Mouse (Mus musculus) erythroid progenitor cell, adult 5-6 weeks (primary cell): Measurements from ENCODE around the gene Plxna2. TPM values are rescaled to one million over a fixed set of nuclear protein-coding genes. Genes with fewer than 3 reads are reported as not detected.
A peak's percentile ranks its signal among the peaks of the same experiment; 100 is the strongest.

Source experiments
- ATAC-seq: replicated peaks from 2 replicates; pipeline ENCODE4 v1.8.0; 2016; ENCODE audit warnings: moderate number of reproducible peaks, mild to moderate bottlenecking, moderate TSS enrichment, inconsistent platforms; ENCODE audit not compliant: poor library complexity, low FRiP score, severe bottlenecking
- total RNA-seq, 2 experiments: library from RNA; stranded (forward) in 1 of 2; stranded (reverse) in 1 of 2; fragments of 150-400 nt in 1 of 2; fragments of 186-747, 209-891 nt in 1 of 2; gene quantifications; 2 replicates each; pipeline versions ENCODE4 v1.2.3 to v1.2.4; 2015 to 2017; ENCODE audit warnings: low replicate concordance in 2 of 2

Plxna2 gene
- total RNA-seq (2015; ENCODE audit: low replicate concordance) (0.36 and 0.84 TPM in 2 replicates), total RNA-seq (2017; ENCODE audit: low replicate concordance) (1.4 TPM in 1 of 2 replicates, not detected in the other)

DNA sequence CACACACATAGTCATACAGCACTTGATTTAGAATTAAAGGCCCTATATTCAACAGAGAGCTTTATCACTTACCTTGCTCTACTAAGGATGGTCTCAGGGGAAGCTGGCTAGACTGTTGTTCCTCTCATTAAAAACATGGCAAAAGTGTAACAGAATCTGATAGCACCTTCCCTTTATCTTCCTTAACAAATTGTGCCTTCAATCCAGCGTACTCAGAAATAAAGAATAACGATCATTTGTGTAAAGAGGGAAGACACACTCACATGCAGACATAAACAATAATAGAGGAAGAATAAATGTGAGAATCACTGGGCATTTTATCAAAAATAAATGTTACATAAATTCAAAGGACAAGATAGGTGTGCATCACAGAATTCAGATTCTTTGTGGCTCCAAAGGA lies at the start of gene Plxna2:
Plxna2 (plus strand) TSS at position 301 of the 400 bp plus-strand sequence.
- no peak for ATAC-seq

DNA sequence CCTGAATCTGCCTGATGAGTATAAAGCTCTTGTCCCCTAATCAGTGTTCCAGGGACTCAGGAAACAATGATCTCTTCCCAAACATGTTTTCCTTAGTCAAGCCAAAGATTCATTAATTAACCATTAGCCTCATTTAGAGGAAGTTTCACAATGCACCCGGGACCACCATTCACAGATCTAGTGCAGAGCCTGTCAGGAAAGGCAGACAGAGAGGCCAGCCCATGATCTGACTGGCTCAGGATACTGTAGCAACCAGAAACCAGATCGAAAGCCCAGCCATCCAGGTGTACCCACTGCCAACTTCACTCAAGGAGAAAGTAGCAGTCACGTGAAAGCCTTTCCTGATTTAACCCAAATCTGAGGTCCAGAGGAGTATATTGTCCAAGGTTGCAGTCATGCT lies 44.1 kb upstream of the Plxna2 start:
- no peak for ATAC-seq

DNA sequence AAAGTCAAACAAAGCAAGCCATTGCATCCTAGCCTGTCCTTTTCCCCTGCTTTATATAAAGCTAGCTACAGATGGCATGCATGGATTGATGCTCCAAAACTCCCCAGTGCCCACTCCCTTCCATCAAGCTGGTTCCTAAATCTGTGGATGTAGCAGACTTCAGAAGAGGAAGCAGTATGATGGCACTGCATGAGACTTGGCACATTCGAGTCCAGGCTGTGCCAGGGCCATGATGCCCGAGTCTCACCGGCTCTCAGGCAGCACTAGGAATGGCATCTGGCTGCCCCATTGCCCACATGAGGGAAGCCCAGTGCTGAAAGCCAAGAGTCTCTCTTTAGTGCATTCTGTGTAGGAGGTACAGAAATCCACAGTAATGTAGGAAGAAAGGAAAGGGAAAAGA lies 39.7 kb upstream of the Plxna2 start:
- no peak for ATAC-seq

DNA sequence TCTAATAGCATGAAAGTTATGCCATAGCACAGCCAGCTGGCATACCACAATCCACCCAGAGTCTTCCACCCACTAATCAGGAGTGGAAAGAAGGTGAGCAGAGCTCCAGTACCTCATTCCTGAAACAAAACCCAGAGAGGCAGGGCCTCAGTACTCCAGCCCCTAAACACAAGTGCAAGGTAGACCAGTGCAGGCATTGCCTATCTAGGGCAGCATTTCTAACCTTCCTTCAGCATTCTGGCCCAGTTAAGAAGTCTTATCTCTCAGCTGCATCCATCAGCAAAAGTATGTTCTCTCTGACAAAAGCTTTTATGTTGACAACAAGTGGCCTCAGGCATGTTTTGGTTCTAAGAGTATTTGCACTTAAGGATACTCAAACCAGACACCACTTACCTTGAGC lies 37.5 kb upstream of the Plxna2 start:
- no peak for ATAC-seq

DNA sequence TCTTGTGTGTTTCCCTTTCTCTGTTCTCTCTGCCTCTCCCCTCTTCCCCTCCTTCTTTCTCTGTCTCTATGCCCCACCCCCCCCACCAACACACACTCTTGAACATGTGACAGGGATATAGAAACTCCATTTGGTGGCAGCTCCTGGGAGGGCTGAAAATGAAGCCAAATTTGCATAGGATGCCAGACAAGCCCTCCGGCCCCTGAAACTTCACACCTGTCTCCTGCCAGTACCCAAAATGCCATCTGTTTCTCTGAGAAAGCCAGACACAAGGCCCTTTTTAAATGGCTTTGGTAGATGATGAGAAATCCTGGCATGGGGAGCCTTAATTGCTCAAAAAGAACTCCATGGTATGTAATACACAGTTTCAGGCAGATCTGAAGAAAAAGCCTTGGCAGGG lies 31.3 kb upstream of the Plxna2 start:
- no peak for ATAC-seq

DNA sequence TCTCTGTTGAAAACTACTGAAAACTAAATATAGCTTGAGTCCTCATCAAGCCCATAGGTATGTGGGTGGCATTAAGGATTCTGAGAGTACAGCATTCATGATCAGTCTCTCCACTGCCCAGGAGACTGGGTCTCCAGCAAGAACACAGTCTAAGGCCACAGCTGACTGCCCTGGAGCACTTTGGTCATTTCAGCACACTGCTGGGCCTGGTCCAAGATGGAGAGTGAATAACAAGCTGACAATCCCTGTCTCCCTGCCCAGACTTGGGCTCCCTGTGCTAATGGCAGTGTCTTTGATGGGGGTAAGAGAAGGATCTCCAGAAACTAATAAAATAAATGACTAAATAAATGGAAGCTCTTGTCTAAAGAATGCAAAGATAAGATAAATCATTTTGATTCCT lies 30.5 kb upstream of the Plxna2 start:
- no peak for ATAC-seq

DNA sequence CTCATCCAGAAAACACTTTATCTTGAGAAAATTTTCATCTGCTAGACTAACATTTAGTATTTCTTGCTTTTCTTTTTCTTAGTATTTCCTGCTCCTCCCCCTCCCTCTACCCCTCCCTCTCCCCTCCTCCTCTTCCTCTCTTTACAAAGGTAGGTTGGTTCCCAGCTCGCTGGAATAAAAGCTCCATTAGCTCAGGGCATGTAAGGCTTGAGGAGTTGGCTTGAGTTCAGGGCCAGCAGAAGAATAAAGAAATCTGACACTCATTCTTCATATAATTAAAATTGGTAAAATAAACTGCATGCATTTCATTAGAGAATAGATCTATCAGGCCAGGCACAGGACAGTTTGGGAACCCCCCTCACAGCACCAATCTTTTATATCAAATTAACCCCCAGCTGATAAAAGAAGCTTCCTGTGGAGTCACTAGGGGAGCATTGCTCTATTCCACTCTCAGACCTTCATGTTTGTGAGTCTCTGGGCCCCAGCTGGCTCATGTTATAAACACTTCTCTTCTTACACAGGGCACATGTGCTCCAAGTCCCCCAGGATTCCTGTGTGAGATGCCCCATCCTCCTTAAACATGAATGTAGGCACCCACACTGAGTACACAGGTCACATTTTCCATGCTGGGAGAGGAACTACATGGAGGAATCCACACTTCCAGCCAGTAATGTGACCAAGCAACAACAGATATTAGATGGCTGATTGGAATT lies 29.9 kb upstream of the Plxna2 start:
- no peak for ATAC-seq

DNA sequence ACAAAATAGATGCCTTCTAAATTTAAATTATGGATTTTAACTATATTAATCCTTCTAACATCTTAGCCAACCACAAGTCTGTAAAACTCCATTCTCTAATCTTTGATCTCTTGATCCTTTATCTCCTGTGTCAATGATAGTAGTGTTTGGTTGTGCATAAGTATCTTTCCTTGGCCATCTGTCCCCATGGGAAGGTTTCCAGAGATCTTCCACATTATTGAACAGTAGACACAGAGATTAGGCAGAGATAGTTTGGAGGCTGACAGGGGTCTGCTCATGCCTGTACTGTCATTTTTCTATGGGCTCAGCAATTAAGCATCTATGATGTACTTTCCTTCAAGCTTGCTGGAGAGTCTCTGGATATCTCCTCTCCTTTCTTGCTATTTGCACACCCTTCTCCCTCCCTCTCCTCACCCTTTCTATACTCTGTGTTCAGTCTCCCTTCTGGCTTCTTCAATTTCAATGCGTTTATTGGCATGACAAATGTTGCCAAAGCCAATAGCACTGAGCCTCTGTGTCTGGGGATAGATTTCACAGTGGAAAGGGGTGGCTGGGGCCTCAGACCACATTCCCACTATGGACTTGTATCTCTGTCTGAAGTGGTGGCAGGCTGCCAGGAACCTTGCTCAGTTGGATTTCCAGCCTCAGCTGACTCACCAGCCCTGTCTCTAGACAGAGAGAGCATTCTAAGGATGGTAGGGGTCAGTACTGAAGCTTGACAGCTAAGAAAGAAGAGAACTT lies 29.1 kb upstream of the Plxna2 start:
- ATAC-seq, result no peak

DNA sequence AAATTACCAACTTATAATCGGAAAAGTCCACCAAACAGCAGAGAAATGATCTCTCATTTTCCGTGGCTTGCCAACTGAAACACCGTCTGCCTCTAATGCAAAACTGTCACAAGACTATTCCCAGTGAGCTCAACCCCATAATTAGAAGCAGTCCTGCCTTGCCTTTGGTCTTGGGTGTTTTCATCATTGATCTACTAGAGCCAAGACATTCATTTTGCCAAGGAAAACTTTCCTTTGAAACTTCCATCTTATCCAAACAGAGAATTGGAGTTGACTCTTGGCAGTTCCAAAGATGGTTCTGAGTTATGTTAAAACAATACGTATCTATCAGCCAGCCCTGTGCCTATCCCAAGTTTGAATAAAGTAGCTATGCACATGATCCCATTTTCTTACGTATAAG lies 24.9 kb upstream of the Plxna2 start:
- ATAC-seq, result no peak

DNA sequence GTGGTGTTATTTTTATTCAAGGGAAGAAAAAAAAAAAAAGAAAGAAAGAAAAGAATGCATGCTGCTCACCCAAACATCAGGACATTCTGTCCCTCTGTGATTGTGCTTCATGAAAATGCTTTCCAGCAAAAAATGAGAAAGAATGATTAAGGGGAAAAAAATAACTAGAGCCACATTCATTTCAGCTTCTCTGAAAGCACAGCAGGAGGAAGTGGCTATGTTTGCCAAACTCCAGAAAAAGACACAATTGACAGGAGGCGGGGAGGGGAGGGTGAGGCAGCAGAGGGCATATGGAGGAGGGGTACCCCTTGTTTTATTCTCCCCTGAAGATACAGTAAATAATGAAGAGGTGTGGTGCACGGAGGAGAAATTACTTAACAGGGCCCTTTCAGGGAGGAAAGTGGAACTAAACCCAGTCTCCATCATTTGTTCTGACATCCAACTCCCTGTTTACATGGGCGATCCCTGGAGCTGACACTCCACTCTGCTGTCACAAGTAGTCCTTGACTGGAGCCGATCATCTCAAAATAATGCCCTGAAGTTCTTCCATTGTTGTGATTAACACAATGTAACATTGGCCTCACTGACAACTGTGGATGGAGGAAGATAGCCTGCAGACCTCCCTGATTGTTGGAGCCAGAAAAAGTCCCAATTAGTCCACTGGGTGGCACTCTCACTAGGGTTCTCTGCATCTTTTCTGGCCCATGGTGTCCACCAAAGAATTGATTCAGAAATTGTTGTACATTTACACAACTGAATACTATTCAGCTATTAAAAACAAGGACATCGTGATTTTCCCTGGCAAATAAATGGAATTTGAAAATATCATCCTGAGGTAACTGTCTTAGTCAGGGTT lies 10.4 kb upstream of the Plxna2 start:
- no peak for ATAC-seq

DNA sequence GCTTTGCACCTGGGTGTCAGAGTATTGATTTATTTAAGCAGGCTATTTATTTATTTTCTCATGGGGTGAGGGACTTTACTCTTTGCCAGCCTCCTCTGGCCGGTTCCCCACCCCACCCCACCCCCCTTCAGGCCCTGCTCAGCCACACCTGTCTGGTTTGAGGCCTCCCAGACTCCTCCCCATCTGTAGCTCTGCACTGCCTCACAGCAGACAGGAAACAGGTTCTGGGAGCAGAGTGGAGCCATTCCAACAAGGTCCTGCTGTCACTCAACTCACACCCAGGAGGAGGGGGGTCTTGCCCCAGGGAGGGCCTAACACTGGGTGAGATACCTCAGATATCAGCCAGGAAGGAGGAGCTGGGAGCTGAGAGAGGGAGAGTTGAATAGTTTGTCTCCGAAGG lies 7.5 kb upstream of the Plxna2 start:
- ATAC-seq, result no peak

DNA sequence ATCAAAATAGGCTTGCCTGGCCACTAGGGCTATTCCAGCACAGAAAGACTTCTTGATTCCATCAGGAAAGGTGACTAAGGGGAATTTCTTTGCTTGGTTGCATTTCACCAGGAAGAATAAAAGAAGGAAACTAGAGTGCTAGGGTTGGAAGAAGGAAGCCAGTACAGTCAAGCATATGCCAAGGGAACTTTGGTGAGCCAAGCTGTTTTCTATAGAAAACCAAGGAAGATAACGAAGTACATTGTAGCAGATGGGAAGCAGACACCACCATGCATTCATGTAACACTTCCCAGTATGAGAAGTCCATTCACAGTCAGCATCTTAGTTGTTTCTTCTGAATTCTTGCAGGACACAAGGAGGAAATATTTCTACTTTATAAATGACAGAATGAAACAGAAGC lies 5.4 kb upstream of the Plxna2 start:
- no peak for ATAC-seq

DNA sequence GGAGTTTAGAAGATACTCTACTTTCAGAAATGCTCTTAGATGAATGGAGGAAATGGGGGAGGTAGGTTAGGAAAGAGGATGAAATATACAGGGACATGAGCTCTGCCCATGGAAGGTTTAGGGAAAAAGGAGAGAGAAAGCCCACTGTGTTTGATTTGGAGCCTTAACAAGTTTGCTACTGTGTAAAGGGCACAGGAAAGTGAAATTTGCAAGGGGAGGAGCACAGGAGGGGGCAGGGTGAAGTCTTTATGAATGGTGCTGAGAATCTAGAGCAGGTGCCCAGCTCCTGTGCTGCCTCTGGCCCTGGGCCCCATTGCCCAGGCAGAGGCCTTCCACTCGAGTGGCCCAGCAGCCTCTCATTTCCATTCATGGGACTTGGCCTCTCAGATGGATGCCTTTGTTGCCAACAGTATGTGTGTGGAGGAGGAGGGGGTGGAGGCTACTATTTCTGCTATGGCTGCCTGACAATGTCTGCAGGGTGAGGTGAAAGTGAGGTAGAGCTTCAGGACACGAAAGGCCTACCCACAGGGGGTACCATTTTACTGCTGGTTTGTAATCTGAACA lies 4.7 kb upstream of the Plxna2 start:
- no peak for ATAC-seq

DNA sequence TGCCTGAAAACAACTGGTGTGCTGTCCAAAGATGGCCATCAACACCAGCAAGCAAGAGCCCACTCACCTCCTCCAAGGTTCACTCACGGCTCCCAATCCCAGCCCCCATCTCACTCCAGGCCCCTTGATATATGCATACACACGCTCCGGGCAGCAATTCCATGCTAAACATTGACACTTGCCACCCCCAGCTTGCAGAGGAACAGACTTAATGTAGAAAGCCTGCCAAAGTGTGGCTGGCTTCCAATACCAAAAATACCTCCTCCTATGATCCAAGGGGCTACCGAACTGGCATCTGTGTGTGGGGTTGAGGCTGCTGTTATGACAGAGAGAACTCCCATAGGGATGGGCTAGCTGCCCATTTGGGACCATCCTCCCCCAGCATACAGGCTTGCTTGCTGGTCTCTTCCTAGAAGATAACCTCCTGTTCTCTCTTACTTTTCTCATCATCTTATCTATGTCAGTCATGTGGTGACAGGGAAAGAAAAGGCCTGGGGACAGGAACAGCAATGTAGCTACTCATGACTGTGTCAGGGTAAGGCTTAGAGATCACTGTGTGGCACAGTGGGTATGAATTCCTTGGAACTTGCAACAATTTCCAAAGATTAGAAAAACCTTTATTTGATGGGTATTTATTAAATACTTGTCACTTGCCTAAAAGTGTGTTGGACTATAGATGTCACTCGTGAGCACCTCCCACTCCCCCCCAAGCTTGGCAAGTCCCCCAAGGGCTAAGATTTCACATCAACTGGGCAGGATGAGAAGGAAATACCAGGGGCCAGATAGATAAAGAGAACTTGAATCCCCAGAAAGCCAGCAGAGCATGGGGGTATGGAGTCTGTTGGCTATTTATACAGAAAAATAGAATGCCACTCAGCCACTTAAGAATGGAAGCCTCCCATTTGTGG lies 3.8 kb upstream of the Plxna2 start:
- ATAC-seq, result no peak

DNA sequence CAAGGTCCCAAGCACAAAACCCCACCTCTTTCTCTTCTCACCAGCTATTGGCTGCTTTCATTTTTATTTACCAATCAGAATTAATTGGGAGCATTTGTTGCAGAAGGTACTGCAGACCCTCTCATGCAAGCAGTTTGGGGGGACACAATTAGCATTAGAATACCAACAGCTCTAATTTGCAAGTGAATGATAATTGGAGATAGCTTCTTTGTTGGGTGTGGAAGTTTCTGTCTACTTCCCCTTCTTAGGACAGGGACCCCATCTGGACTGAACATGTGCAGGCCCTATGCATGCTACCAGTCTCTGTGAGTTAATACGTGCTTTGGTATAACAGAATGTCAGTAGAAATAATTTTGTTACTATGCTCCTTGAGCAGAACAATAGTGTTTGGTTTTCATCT lies 1.9 kb upstream of the Plxna2 start:
- no peak for ATAC-seq

DNA sequence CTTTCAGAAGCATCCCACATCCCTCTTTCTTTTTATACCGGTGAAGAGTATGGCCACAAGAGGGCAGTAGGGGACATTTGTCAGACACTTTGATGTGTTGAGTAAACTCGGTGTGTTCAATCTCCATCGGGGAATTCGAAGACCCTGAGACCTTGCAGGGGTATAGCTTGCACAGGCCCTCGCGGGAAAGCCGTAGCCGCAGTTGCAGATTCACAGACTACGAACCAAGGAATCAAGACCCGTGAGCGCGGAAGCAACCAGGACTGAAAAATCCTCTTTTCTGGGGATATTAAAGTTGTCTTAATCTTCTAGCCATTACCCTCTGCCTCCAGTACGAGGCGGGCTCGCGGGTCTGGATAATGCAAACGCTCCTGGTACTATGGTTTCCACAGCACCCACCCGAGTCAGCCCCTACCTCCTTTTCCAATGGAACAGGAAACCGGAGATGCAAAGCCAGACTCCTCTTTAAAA lies 858 bp downstream of the Plxna2 start:
- ATAC-seq, result no peak

DNA sequence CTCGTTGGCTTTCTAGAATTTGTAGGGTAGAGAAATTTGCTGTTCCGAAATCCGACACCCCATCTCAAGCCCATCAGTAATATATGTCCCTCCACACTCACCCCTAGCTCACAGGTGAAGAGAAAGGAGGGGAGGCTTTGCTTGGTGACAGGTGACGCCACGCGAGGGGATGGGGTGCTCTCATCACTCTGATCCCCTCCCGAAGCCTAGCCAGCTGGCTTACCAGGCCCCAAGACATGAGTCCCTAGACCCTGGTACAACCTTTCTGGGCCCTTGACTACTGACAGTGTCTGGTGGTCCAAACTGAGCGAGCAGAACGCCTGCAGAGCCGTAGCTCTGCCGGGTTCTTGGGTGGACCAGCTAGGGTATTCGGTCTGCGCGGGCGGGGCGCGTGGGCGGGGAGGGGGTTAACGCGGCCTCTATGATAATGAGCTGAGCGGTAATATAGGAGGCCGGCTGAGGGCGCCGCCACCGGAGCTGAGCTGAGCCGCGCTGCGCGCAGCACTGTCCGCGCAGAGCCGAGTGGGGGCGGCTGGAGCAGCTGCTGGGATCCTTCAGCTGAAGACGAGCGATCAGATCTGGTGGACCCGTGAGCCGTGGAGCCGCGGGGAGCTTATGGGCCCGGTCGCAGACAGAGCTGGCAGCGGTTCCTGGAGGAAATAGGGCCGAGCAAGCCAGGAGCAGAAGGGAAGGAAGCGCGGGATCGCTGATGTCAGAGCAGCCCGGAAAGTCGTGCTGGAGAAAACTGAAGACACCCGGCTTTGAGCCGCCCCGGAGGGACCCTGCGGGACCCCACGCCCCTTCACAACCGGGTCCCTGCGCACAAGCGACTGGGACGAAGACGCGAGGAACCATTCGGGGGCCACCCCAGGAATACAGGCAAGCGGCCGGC lies 1.6 kb downstream of the Plxna2 start:
- peak; percentile 43; the same call in 1 of the 2 replicates for ATAC-seq
